Mouse (Mus musculus) embryonic facial prominence, embryonic 15.5 days (tissue): ENCODE data around the gene Cnksr1. TPM values are rescaled to one million over a fixed set of nuclear protein-coding genes. Genes with fewer than 3 reads are reported as not detected.
"Not testable (repeated sequence)": the region's sequence is repeated elsewhere in the genome, so short reads cannot be mapped to it uniquely, and the experiment has no call there.

Experiments used
- ATAC-seq: fragments of 200-750 bp; cut with Nextera tagmentation; 2 replicates; pipeline ENCODE4 v1.8.0; 2017; ENCODE audit warnings: low read depth, moderate TSS enrichment; ENCODE audit not compliant: insufficient number of reproducible peaks, low FRiP score, low TSS enrichment
- H3K27ac ChIP-seq: fragments of 300-500 bp; sonication (generic); replicated peaks from 2 replicates; pipeline ENCODE4 v1.5.1; 2015; ENCODE audit warnings: mild to moderate bottlenecking, inconsistent platforms
- H3K27me3 ChIP-seq: fragments of 300-500 bp; sonication (generic); 2 replicates; pipeline ENCODE4 v1.6.1; 2015; ENCODE audit warnings: inconsistent platforms
- H3K36me3 ChIP-seq: fragments of 300-500 bp; sonication (generic); 2 replicates; pipeline ENCODE4 v1.6.1; 2015; ENCODE audit warnings: mild to moderate bottlenecking, inconsistent platforms
- H3K4me1 ChIP-seq: fragments of 300-500 bp; sonication (generic); 2 replicates; pipeline ENCODE4 v1.6.1; 2015; ENCODE audit warnings: inconsistent platforms
- H3K4me2 ChIP-seq: fragments of 300-500 bp; sonication (generic); replicated peaks from 2 replicates; pipeline ENCODE4 v1.6.1; 2015; ENCODE audit warnings: mild to moderate bottlenecking, inconsistent platforms
- H3K4me3 ChIP-seq: fragments of 300-500 bp; sonication (generic); replicated peaks from 2 replicates; pipeline ENCODE4 v1.5.1; 2015; ENCODE audit warnings: mild to moderate bottlenecking, inconsistent platforms
- H3K9ac ChIP-seq: fragments of 300-500 bp; sonication (generic); 2 replicates; pipeline ENCODE4 v1.6.1; 2015; ENCODE audit warnings: inconsistent platforms
- H3K9me3 ChIP-seq: fragments of 300-500 bp; sonication (generic); replicated peaks from 2 replicates; pipeline ENCODE4 v1.6.1; 2016; ENCODE audit warnings: inconsistent platforms
- WGBS: fragments of 180-500 bp; shearing (Covaris S2); methylation state at CpG from one replicate; pipeline ENCODE4 v1.1.7; 2015; 5-methylcytosine and 5-hydroxymethylcytosine counted together
- polyA plus RNA-seq: library from polyadenylated mRNA; unstranded; fragments of >200 nt; fragmentation: Nextera tagmentation; extraction: Ambion mirVana; gene quantifications from 2 replicates; pipeline ENCODE4 v1.2.1, GENCODE M21; 2015

The Cnksr1 gene
- polyA plus RNA-seq: 6.1 and 6.7 TPM in 2 replicates

- Histone ChIP-seq H3K36me3 (no peaks in the 10 kb centered on the region), H3K27me3 (peaks cover 14% of the 10 kb centered on the region), H3K27ac (peak within 1 kb of the TSS; percentile 29; the same call in 1 of the 2 replicates), H3K9me3 (no peaks in the 10 kb centered on the region), H3K9ac (0 out of 2 replicates have a peak within 1 kb of the TSS, but pooled peaks have one; percentile 13), H3K4me1 (peaks cover 14% of the 10 kb centered on the region), H3K4me3 (peak within 1 kb of the TSS; percentile 38), H3K4me2 (peak within 1 kb of the TSS; percentile 53)
- ATAC-seq: peak; percentile 72
- WGBS: 2% methylated on average over 18 of the region's 18 CpGs
Observed at GRCm38 (mm10) chr4:134238279-134238651, at the start of gene Cnksr1. Gene Cnksr1 (minus strand): TSS chr4:134238399.

- no peaks in the 10 kb centered on the region for H3K9me3 ChIP-seq
- peak within 1 kb of the TSS; percentile 100 for H3K27ac ChIP-seq
- no peaks in the 10 kb centered on the region for H3K27me3 ChIP-seq
- H3K4me1 ChIP-seq: peaks cover 25% of the 10 kb centered on the region
- H3K4me3 ChIP-seq: peak within 1 kb of the TSS; percentile 100
- WGBS: under 1% methylated on average over 42 of the region's 43 CpGs
- ATAC-seq: peak; percentile 80
- peaks cover 18% of the 10 kb centered on the region; the same call in 1 of the 2 replicates for H3K36me3 ChIP-seq
- peak within 1 kb of the TSS; percentile 99 for H3K9ac ChIP-seq
- H3K4me2 ChIP-seq: peak within 1 kb of the TSS; percentile 95
Observed at GRCm38 (mm10) chr4:134287575-134288025, 49.4 kb upstream of the Cnksr1 start, which contains the start of gene Pdik1l. Gene Pdik1l (minus strand): TSS chr4:134287895.

- Histone ChIP-seq H3K27me3 (no peaks in the 10 kb centered on the region), H3K27ac (peak overlapping the region; percentile 100), H3K4me2 (peak overlapping the region; percentile 95), H3K4me3 (peak overlapping the region; percentile 100), H3K36me3 (peaks cover 21% of the 10 kb centered on the region), H3K9me3 (no peaks in the 10 kb centered on the region), H3K4me1 (peaks cover 25% of the 10 kb centered on the region), H3K9ac (peak overlapping the region; percentile 99)
- WGBS: under 1% methylated on average over 59 of the region's 59 CpGs
- ATAC-seq: peak; percentile 95
Observed at GRCm38 (mm10) chr4:134287168-134287564, 49.0 kb upstream of the Cnksr1 start.

GRCm38 (mm10) chr4:134286226-134287167, 48.3 kb upstream of the Cnksr1 start:
- Histone ChIP-seq H3K4me2 (peak overlapping the region; percentile 95), H3K4me3 (peak overlapping the region; percentile 100), H3K4me1 (peaks cover 22% of the 10 kb centered on the region), H3K27me3 (no peaks in the 10 kb centered on the region), H3K9me3 (no peaks in the 10 kb centered on the region), H3K36me3 (peaks cover 27% of the 10 kb centered on the region), H3K9ac (peak overlapping the region; percentile 99), H3K27ac (peak overlapping the region; percentile 74)
- 2% methylated on average over 59 of the region's 59 CpGs for WGBS
- peak; percentile 12 for ATAC-seq

GRCm38 (mm10) chr4:134284942-134285341, 46.7 kb upstream of the Cnksr1 start:
- Histone ChIP-seq H3K9me3 (no peaks in the 10 kb centered on the region), H3K4me1 (peaks cover 22% of the 10 kb centered on the region), H3K9ac (no peak overlapping the region), H3K4me2 (no peak overlapping the region), H3K27me3 (no peaks in the 10 kb centered on the region), H3K36me3 (peaks cover 36% of the 10 kb centered on the region), H3K27ac (no peak overlapping the region), H3K4me3 (no peak overlapping the region)
- ATAC-seq: no peak
- whole genome bisulfite sequencing: 87% methylated on average over 2 of the region's 2 CpGs

- H3K27me3 ChIP-seq: no peaks in the 10 kb centered on the region
- 0 out of 2 replicates have a peak, but pooled peaks have one; percentile 39 for ATAC-seq
- WGBS: 4% methylated on average over 14 of the region's 14 CpGs
- no peaks in the 10 kb centered on the region for H3K9me3 ChIP-seq
- H3K4me1 ChIP-seq: peaks cover 6% of the 10 kb centered on the region; the same call in 1 of the 2 replicates
- H3K4me2 ChIP-seq: peak overlapping the region; percentile 42
- H3K4me3 ChIP-seq: peak overlapping the region; percentile 26
- no peak overlapping the region for H3K9ac ChIP-seq
- H3K36me3 ChIP-seq: peaks cover 19% of the 10 kb centered on the region
- H3K27ac ChIP-seq: peak overlapping the region; percentile 14
Observed at GRCm38 (mm10) chr4:134273417-134274345, 35.5 kb upstream of the Cnksr1 start.

- Histone ChIP-seq H3K36me3 (peaks cover 13% of the 10 kb centered on the region), H3K27ac (no peak overlapping the region), H3K4me3 (peak overlapping the region; percentile 26), H3K9me3 (no peaks in the 10 kb centered on the region), H3K4me1 (peaks cover 6% of the 10 kb centered on the region; the same call in 1 of the 2 replicates), H3K27me3 (no peaks in the 10 kb centered on the region), H3K9ac (0 out of 2 replicates have a peak overlapping the region, but pooled peaks have one; percentile 3), H3K4me2 (peak overlapping the region; percentile 42)
- 20% methylated on average over 12 of the region's 13 CpGs for WGBS
- no peak for ATAC-seq
Observed at GRCm38 (mm10) chr4:134272731-134273416, 34.7 kb upstream of the Cnksr1 start.

- no peaks in the 10 kb centered on the region for H3K9me3 ChIP-seq
- H3K4me2 ChIP-seq: no peak overlapping the region
- peaks cover 5% of the 10 kb centered on the region for H3K36me3 ChIP-seq
- H3K4me3 ChIP-seq: no peak overlapping the region
- H3K27ac ChIP-seq: no peak overlapping the region
- H3K27me3 ChIP-seq: no peaks in the 10 kb centered on the region
- 82% methylated on average over 7 of the region's 7 CpGs for WGBS
- no peak for ATAC-seq
- no peak overlapping the region for H3K9ac ChIP-seq
- H3K4me1 ChIP-seq: peaks cover 6% of the 10 kb centered on the region; the same call in 1 of the 2 replicates
Observed at GRCm38 (mm10) chr4:134271979-134272378, 33.8 kb upstream of the Cnksr1 start.

GRCm38 (mm10) chr4:134269622-134270021, 31.4 kb upstream of the Cnksr1 start:
- not testable (repeated sequence) for ATAC-seq, H3K4me2 ChIP-seq, H3K9me3 ChIP-seq, H3K36me3 ChIP-seq, H3K4me1 ChIP-seq, H3K9ac ChIP-seq, H3K27ac ChIP-seq, H3K4me3 ChIP-seq, H3K27me3 ChIP-seq

- Histone ChIP-seq H3K9me3 (no peaks in the 10 kb centered on the region), H3K27ac (no peak overlapping the region), H3K4me1 (peaks cover 6% of the 10 kb centered on the region; the same call in 1 of the 2 replicates), H3K36me3 (no peaks in the 10 kb centered on the region), H3K4me2 (no peak overlapping the region), H3K4me3 (no peak overlapping the region), H3K9ac (no peak overlapping the region), H3K27me3 (no peaks in the 10 kb centered on the region)
- 85% methylated on average over 19 of the region's 19 CpGs for WGBS
- ATAC-seq: no peak
Observed at GRCm38 (mm10) chr4:134268102-134268655, 30.0 kb upstream of the Cnksr1 start.
